In genomic region chr13:21734906-21735767, GRCm38 (mm10) we compare ENCODE assay signal across 7 mouse cellular contexts. TPM values are rescaled to one million over a fixed set of nuclear protein-coding genes. Genes with fewer than 3 reads are reported as not detected.
DNase-seq lines count a peak whose midpoint lies in the region; ATAC-seq lines count a peak whose summit lies in the region.
"Not testable (repeated sequence)": the region's sequence is repeated elsewhere in the genome, so short reads cannot be mapped to it uniquely, and the experiment has no call there.

TSS of gene Hist1h4j (plus strand) at chr13:21735064.

- DNase-seq in adrenal gland, adult 18-20 months (ENCODE audit: low spot score in 2 of 2), result peak; percentile 48 to 49
- peak; percentile 96 for DNase-seq in embryo, embryonic 10.5 days (ENCODE audit: low spot score)
- DNase-seq in gastrocnemius, postnatal 4 days (ENCODE audit: low spot score in 2 of 2), result peak; percentile 31 to 71
- peak; percentile 90 for DNase-seq in left cerebral cortex, postnatal 4 days
- peak; percentile 94 for DNase-seq in midbrain, embryonic 10.5 days (ENCODE audit: low spot score)
- peak; percentile 81 for DNase-seq in right cerebral cortex, postnatal 4 days

- peak within 1 kb of the TSS; percentile 60 for H3K9ac ChIP-seq in intestine, embryonic 15.5 days

- H3K27ac ChIP-seq in intestine, embryonic 15.5 days, result peak within 1 kb of the TSS; percentile 96
- peak within 1 kb of the TSS; percentile 99 for H3K27ac ChIP-seq in midbrain, embryonic 10.5 days (replicated peaks)

- not testable (repeated sequence) for H3K9me3 ChIP-seq in intestine, embryonic 15.5 days; midbrain, embryonic 10.5 days (replicated peaks)

- intact Hi-C loops in left cerebral cortex, postnatal 4 days (cut with DNase I), result loop anchor here (10.0 kb wide), 1 partner anchor 300 kb away; the partner anchor contains the start of genes Hist1h2ah and Hist1h2bk

- ATAC-seq in intestine, embryonic 15.5 days, result peak; percentile 92

- WGBS in intestine, embryonic 15.5 days, result under 1% methylated on average over 43 of the region's 56 CpGs
- WGBS in midbrain, embryonic 10.5 days, result under 1% methylated on average over 52 of the region's 56 CpGs

- not testable (repeated sequence) for H3K4me1 ChIP-seq in intestine, embryonic 15.5 days (replicated peaks)
- peaks cover 32% of the 10 kb centered on the region for H3K4me1 ChIP-seq in midbrain, embryonic 10.5 days

- peak within 1 kb of the TSS; percentile 45 for H3K4me3 ChIP-seq in intestine, embryonic 15.5 days (replicated peaks)
- peak within 1 kb of the TSS; percentile 60 for H3K4me3 ChIP-seq in midbrain, embryonic 10.5 days

- not testable (repeated sequence) for H3K36me3 ChIP-seq in intestine, embryonic 15.5 days; midbrain, embryonic 10.5 days

- H3K27me3 ChIP-seq in intestine, embryonic 15.5 days (replicated peaks); midbrain, embryonic 10.5 days (ENCODE audit: low read depth, poor library complexity, severe bottlenecking): not testable (repeated sequence)

- H3K4me2 ChIP-seq in intestine, embryonic 15.5 days (replicated peaks), result peak within 1 kb of the TSS; percentile 57

RNA-seq across cellular contexts. Expression of gene Hist1h4j, which starts in this region (rescaled TPM):
- 1 to 10 TPM; 5.4 TPM for total RNA-seq in adrenal gland, adult 18-20 months (2021)
- 10 to 100 TPM; 70.8 to 87.9 TPM for total RNA-seq in gastrocnemius, postnatal 4 days (2021)
- 1.2 and 1.6 TPM in 2 replicates for polyA plus RNA-seq in intestine, embryonic 15.5 days (2015; fragmentation: Nextera tagmentation; extraction: Ambion mirVana)
- total RNA-seq in left cerebral cortex, postnatal 4 days (2021), result 10 to 100 TPM; 35.9 to 46.7 TPM
- polyA plus RNA-seq in midbrain, embryonic 10.5 days (2016; fragmentation: Nextera tagmentation; extraction: Ambion mirVana), result 1.0 and 1.2 TPM in 2 replicates

Comparison
In these comparisons a context has a peak if more than half of its experiments do, and no peak if none do; other contexts are left out.
1. Peak in every context shown above with its lines: DNase-seq, ATAC-seq, H3K4me3 ChIP-seq and H3K27ac ChIP-seq.
2. RNA of gene Hist1h4j (total RNA-seq): 70.8 to 87.9 TPM in gastrocnemius, postnatal 4 days and 35.9 to 46.7 TPM in left cerebral cortex, postnatal 4 days; 5.4 TPM in adrenal gland, adult 18-20 months; every median in the first group is over 4 times any median in the second.